Mouse (Mus musculus): ENCODE measurements around the gene Cln5.

GRCm38 (mm10) chr14:103046677-103047076 lies 23.3 kb upstream of the Cln5 start, which contains the start of gene Acod1:
- TF ChIP-seq CTCF (IDR thresholded peaks at IDR 0.05; ENCODE audit: low read depth): no peak
- no peak for TF ChIP-seq EP300 (optimal IDR thresholded peaks at IDR 0.05)
